In the genomic region with DNA sequence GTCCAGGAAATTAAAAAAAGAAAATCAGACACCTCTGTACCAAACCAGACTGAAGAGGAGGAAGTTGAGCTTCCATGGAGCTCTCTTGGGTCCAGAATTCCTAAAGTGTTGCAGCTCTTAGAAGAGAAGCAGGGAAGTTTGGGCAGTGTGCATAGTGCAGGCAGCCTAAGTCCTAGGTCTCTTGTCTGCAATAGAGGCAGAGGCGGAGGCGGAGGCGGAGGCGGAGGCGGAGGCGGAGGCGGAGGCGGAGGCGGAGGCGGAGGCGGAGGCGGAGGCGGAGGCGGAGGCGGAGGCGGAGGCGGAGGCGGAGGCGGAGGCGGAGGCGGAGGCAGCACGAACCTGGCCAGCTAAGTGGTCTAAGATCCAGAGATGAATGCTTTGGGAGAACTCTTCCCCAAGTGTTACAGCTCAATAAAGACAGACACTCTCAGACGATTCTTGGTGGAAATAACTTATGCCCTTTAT, we compare ENCODE assay signal across 8 mouse cellular contexts. TPM values are rescaled to one million over a fixed set of nuclear protein-coding genes. Genes with fewer than 3 reads are reported as not detected.
DNase-seq lines count a peak whose midpoint lies in the region; ATAC-seq and TF ChIP-seq lines count a peak whose summit lies in the region.
"Had no signal": no experiment of that assay in that cellular context is flagged by ENCODE, and none has a peak within 500 bp of the region (broad histone marks: within the 10 kb centered on the region; RNA-seq: fewer than 3 reads in every experiment).

No protein-coding gene starts in this region.

- no peak overlapping the region for H3K9ac ChIP-seq in embryonic facial prominence, embryonic 12.5 days
- 0 out of 2 replicates have a peak overlapping the region, but pooled peaks have one; percentile 30 for H3K9ac ChIP-seq in heart, embryonic 16.5 days (ENCODE audit: low read length)
- peak overlapping the region; percentile 49 for H3K9ac ChIP-seq in kidney, embryonic 16.5 days (replicated peaks; ENCODE audit: low read length)
- no peak overlapping the region for H3K9ac ChIP-seq in stomach, postnatal 0 days (ENCODE audit: low read length)

- H3K27me3 ChIP-seq in embryonic facial prominence, embryonic 12.5 days, result no peaks in the 10 kb centered on the region
- H3K27me3 ChIP-seq in heart, embryonic 16.5 days (ENCODE audit: control insufficient read depth, insufficient read depth, low read length), result no peaks in the 10 kb centered on the region
- H3K27me3 ChIP-seq in kidney, embryonic 16.5 days (ENCODE audit: insufficient read depth, low read length), result no peaks in the 10 kb centered on the region
- H3K27me3 ChIP-seq in stomach, postnatal 0 days (ENCODE audit: control insufficient read depth, insufficient read depth, low read length), result no peaks in the 10 kb centered on the region

- no peak overlapping the region for H3K4me3 ChIP-seq in embryonic facial prominence, embryonic 12.5 days
- no peak overlapping the region; the same call in 1 of the 2 replicates for H3K4me3 ChIP-seq in heart, embryonic 16.5 days (ENCODE audit: low read length)
- H3K4me3 ChIP-seq in kidney, embryonic 16.5 days (ENCODE audit: low read length), result peak overlapping the region; percentile 23; the same call in 1 of the 2 replicates
- no peak overlapping the region for H3K4me3 ChIP-seq in stomach, postnatal 0 days (ENCODE audit: low read depth, low read length)
- H3K4me3 ChIP-seq: erythroblast, embryonic 14.5 days had no signal

- peaks cover 12% of the 10 kb centered on the region; the same call in 1 of the 2 replicates for H3K4me1 ChIP-seq in embryonic facial prominence, embryonic 12.5 days
- H3K4me1 ChIP-seq in heart, embryonic 16.5 days (ENCODE audit: control insufficient read depth, insufficient read depth, low read length), result peaks cover 24% of the 10 kb centered on the region
- H3K4me1 ChIP-seq in kidney, embryonic 16.5 days (ENCODE audit: insufficient read depth, low read length), result peaks cover 57% of the 10 kb centered on the region
- peaks cover 21% of the 10 kb centered on the region for H3K4me1 ChIP-seq in stomach, postnatal 0 days (replicated peaks; ENCODE audit: control insufficient read depth, insufficient read depth)

- ATAC-seq in embryonic facial prominence, embryonic 12.5 days (ENCODE audit: insufficient number of reproducible peaks, insufficient read depth, low FRiP score, low TSS enrichment), result peak; percentile 71; the same call in 1 of the 2 replicates
- 0 out of 2 replicates have a peak, but pooled peaks have one; percentile 37 for ATAC-seq in heart, embryonic 16.5 days (replicated peaks; ENCODE audit: extremely low read depth, insufficient read depth, low FRiP score)
- ATAC-seq in kidney, embryonic 16.5 days (ENCODE audit: low FRiP score, low TSS enrichment), result 0 out of 2 replicates have a peak, but pooled peaks have one; percentile 43
- ATAC-seq in stomach, postnatal 0 days (ENCODE audit: low FRiP score, low TSS enrichment), result no peak; the same call in 1 of the 2 replicates

- H3K4me2 ChIP-seq in embryonic facial prominence, embryonic 12.5 days (replicated peaks), result peak overlapping the region; percentile 25
- peak overlapping the region; percentile 37 for H3K4me2 ChIP-seq in heart, embryonic 16.5 days (ENCODE audit: low read depth, low read length)
- peak overlapping the region; percentile 46 for H3K4me2 ChIP-seq in kidney, embryonic 16.5 days (replicated peaks; ENCODE audit: low read depth, low read length)
- peak overlapping the region; percentile 40 for H3K4me2 ChIP-seq in stomach, postnatal 0 days (replicated peaks; ENCODE audit: low read depth)

- under 1% methylated on average over 23 of the region's 23 CpGs for WGBS in embryonic facial prominence, embryonic 12.5 days
- under 1% methylated on average over 11 of the region's 23 CpGs for WGBS in heart, embryonic 16.5 days
- WGBS in kidney, embryonic 16.5 days, result 1% methylated on average over 13 of the region's 23 CpGs
- 1% methylated on average over 10 of the region's 23 CpGs for WGBS in stomach, postnatal 0 days

- no peak for TF ChIP-seq EP300 in stomach, postnatal 0 days (optimal IDR thresholded peaks at IDR 0.05)

- no peak for TF ChIP-seq CTCF in stomach, postnatal 0 days (IDR thresholded peaks at IDR 0.05; ENCODE audit: low read depth)

- H3K27ac ChIP-seq in embryonic facial prominence, embryonic 12.5 days, result no peak overlapping the region
- no peak overlapping the region for H3K27ac ChIP-seq in heart, embryonic 16.5 days (ENCODE audit: low read length)
- H3K27ac ChIP-seq in kidney, embryonic 16.5 days (ENCODE audit: low read length), result peak overlapping the region; percentile 94
- H3K27ac ChIP-seq in stomach, postnatal 0 days (replicated peaks), result peak overlapping the region; percentile 77

- no peaks in the 10 kb centered on the region for H3K36me3 ChIP-seq in embryonic facial prominence, embryonic 12.5 days
- no peaks in the 10 kb centered on the region for H3K36me3 ChIP-seq in heart, embryonic 16.5 days (ENCODE audit: control insufficient read depth, insufficient read depth)
- H3K36me3 ChIP-seq in kidney, embryonic 16.5 days (ENCODE audit: insufficient read depth, low read length), result no peaks in the 10 kb centered on the region
- no peaks in the 10 kb centered on the region for H3K36me3 ChIP-seq in stomach, postnatal 0 days (ENCODE audit: control insufficient read depth, insufficient read depth, low read length)

- peak; percentile 63 to 71 for DNase-seq in urinary bladder, postnatal 4 days (ENCODE audit: low spot score in 2 of 2)
- DNase-seq in urinary bladder, postnatal 10 days (ENCODE audit: low spot score), result no peak
- DNase-seq in lung, postnatal 25 days (ENCODE audit: low spot score), result peak; percentile 74
- DNase-seq in stomach, postnatal 0 days (ENCODE audit: low spot score), result peak; percentile 45

- no peaks in the 10 kb centered on the region for H3K9me3 ChIP-seq in embryonic facial prominence, embryonic 12.5 days
- H3K9me3 ChIP-seq in heart, embryonic 16.5 days (replicated peaks; ENCODE audit: control insufficient read depth, low read length), result no peaks in the 10 kb centered on the region
- no peaks in the 10 kb centered on the region for H3K9me3 ChIP-seq in kidney, embryonic 16.5 days (ENCODE audit: low read length)
- H3K9me3 ChIP-seq in stomach, postnatal 0 days (ENCODE audit: control insufficient read depth, low read length), result no peaks in the 10 kb centered on the region

RNA-seq across cellular contexts. Expression of gene Myof, which starts 12.7 kb away (rescaled TPM):
- polyA plus RNA-seq in embryonic facial prominence, embryonic 12.5 days (2016; fragmentation: Nextera tagmentation; extraction: Ambion mirVana), result 13.5 and 15.0 TPM in 2 replicates
- 5.5 and 6.7 TPM in 2 replicates for polyA plus RNA-seq in heart, embryonic 16.5 days (2015; fragmentation: Nextera tagmentation; extraction: Ambion mirVana)
- polyA plus RNA-seq in kidney, embryonic 16.5 days (2015; fragmentation: Nextera tagmentation; extraction: Ambion mirVana), result 20.9 and 21.0 TPM in 2 replicates
- 14.3 and 14.6 TPM in 2 replicates for polyA plus RNA-seq in stomach, postnatal 0 days (2015; fragmentation: Nextera tagmentation; extraction: Ambion mirVana)
- polyA plus RNA-seq: erythroblast, embryonic 14.5 days had no signal

RNA-seq across cellular contexts. Expression of gene Cep55, which starts 24.1 kb away (rescaled TPM):
- 23.8 and 26.7 TPM in 2 replicates for polyA plus RNA-seq in embryonic facial prominence, embryonic 12.5 days (2016; fragmentation: Nextera tagmentation; extraction: Ambion mirVana)
- 28.5 and 33.5 TPM in 2 replicates for polyA plus RNA-seq in heart, embryonic 16.5 days (2015; fragmentation: Nextera tagmentation; extraction: Ambion mirVana)
- 28.2 and 30.3 TPM in 2 replicates for polyA plus RNA-seq in kidney, embryonic 16.5 days (2015; fragmentation: Nextera tagmentation; extraction: Ambion mirVana)
- 7.0 and 8.7 TPM in 2 replicates for polyA plus RNA-seq in stomach, postnatal 0 days (2015; fragmentation: Nextera tagmentation; extraction: Ambion mirVana)
- polyA plus RNA-seq: erythroblast, embryonic 14.5 days had no signal

Comparison
In these comparisons a context has a peak if more than half of its experiments do, and no peak if none do; other contexts are left out.
1. H3K27ac ChIP-seq: peak in kidney, embryonic 16.5 days (single experiment) and stomach, postnatal 0 days (single experiment); none in embryonic facial prominence, embryonic 12.5 days (single experiment) and heart, embryonic 16.5 days (single experiment).
2. H3K9ac ChIP-seq: peak in heart, embryonic 16.5 days (single experiment) and kidney, embryonic 16.5 days (single experiment); none in embryonic facial prominence, embryonic 12.5 days (single experiment) and stomach, postnatal 0 days (single experiment).
3. Peak in every context shown above with its lines, with median percentiles within 50 percentile points of each other: H3K4me2 ChIP-seq.